Mouse (Mus musculus): ENCODE results near the gene Cyp27a1. TPM values are rescaled to one million over a fixed set of nuclear protein-coding genes. Genes with fewer than 3 reads are reported as not detected.

Cyp27a1 gene
- polyA plus RNA-seq, 1 experiment = 165 TPM

DNA sequence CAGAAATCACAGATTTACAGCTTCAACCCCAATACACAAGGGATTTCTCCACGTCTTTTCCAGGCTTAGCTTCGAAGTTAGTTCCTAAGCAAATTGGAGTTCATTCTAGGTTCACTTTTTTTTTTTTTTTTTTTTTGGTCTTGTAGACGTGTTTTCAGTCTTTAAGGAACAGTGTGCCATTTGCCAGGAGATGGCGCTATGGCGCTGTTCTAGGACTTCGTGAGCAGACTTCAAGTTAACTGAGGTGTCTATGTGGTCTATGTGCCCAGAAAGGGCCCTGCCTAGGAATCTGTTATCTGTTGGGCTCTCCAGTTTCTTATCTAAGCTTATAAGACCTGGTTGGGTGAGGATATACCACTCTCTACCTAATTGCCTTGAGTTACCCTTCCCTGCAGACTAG lies 49.7 kb downstream of the Cyp27a1 start:
- H3K4me1 ChIP-seq (ENCODE audit: control insufficient read depth, insufficient read depth, low read length) = 0 out of 2 replicates have a peak, but pooled peaks cover 3% of the 10 kb centered on the region
- TF ChIP-seq CTCF (IDR thresholded peaks at IDR 0.05; ENCODE audit: low read depth, low read length) (peak; percentile 43; the same call in 1 of the 2 replicates), POLR2A (IDR thresholded peaks at IDR 0.05; ENCODE audit: borderline replicate concordance, low read depth, low read length) (no peak)
- H3K4me3 ChIP-seq (ENCODE audit: insufficient read depth, low read length) = no peak overlapping the region
- H3K27ac ChIP-seq (ENCODE audit: insufficient read depth, low read depth, low read length) = no peak overlapping the region

DNA sequence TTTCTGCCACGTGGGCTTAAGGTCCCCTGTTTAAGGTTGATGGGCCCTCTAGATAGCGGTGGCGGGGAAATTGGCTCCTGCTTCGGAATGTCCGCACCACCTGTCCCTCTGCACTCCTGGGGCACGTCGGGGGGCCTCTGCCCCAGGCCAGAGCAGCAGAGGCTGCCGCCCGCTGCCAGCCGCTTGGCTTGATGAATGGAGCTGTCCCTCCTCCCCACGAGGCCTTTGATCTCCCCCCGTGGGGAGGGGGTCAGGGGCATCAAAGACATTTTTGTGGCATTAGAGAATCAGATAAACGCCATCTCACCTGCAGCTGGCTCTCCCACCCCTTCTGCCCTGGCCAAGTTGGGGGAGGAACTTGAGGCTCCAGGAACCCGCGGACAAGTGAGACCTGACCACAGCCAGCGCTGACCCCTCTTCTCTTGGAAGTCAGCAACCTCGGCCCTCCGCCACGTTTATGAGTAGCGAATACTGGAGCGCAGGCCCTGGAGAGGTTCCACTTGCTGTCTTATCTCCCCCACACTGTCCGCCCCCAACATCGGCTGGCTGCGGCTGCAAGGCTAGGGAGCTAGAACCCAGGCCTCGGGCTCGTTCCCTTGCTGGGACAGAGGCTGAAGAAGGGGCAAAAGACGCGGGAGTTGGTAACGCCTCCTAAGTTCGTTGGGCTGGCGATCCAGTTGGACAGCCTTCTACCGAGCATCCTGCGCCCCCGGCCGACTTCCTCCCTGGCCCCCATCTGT lies 57.5 kb downstream of the Cyp27a1 start:
- Histone ChIP-seq H3K27ac (ENCODE audit: insufficient read depth, low read depth, low read length) (no peak overlapping the region), H3K4me1 (ENCODE audit: control insufficient read depth, insufficient read depth, low read length) (peaks cover 26% of the 10 kb centered on the region), H3K4me3 (ENCODE audit: insufficient read depth, low read length) (0 out of 2 replicates have a peak overlapping the region, but pooled peaks have one; percentile 20)
- TF ChIP-seq POLR2A (IDR thresholded peaks at IDR 0.05; ENCODE audit: borderline replicate concordance, low read depth, low read length) = no peak
- TF ChIP-seq CTCF (IDR thresholded peaks at IDR 0.05; ENCODE audit: low read depth, low read length) = no peak

DNA sequence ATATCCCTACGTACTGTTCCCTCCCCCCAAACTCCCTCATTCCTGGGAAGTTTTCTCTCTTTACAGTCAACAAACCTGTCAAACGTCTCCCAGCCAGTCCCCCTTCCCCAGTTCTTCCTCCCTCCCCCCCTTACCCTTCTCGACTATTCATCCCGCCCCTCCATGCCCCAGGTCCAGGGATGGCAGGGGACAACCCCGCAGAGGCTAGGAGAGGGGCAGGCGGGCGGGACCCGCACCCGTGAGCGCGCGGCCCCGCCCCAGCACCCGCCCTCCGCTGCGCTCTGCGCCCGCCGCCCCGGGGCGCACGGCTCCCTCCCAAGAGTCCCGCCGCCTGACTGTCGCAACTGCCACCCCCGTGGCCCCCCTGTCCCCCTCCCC lies 58.1 kb downstream of the Cyp27a1 start:
- 0 out of 2 replicates have a peak overlapping the region, but pooled peaks have one; percentile 20 for H3K4me3 ChIP-seq (ENCODE audit: insufficient read depth, low read length)

DNA sequence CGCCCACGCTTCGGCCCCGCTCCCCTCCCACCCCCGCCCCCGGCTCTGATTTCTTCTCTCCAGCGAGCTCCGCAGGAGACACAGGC lies 58.3 kb downstream of the Cyp27a1 start, which contains the start of gene Wnt6:
Gene Wnt6 (plus strand): TSS at position 48 of the 86 bp plus-strand sequence.
- H3K4me1 ChIP-seq (ENCODE audit: control insufficient read depth, insufficient read depth, low read length) = peaks cover 32% of the 10 kb centered on the region
- no peak for TF ChIP-seq POLR2A (IDR thresholded peaks at IDR 0.05; ENCODE audit: borderline replicate concordance, low read depth, low read length)
- TF ChIP-seq CTCF (IDR thresholded peaks at IDR 0.05; ENCODE audit: low read depth, low read length) = no peak
- H3K4me3 ChIP-seq (ENCODE audit: insufficient read depth, low read length) = peak within 1 kb of the TSS; percentile 53
- no peak within 1 kb of the TSS for H3K27ac ChIP-seq (ENCODE audit: insufficient read depth, low read depth, low read length)

More for the DNA sequence above, 58.1 kb downstream of the Cyp27a1 start:
- H3K4me1 ChIP-seq (ENCODE audit: control insufficient read depth, insufficient read depth, low read length) = peaks cover 31% of the 10 kb centered on the region
- TF ChIP-seq POLR2A (IDR thresholded peaks at IDR 0.05; ENCODE audit: borderline replicate concordance, low read depth, low read length) = no peak
- no peak for TF ChIP-seq CTCF (IDR thresholded peaks at IDR 0.05; ENCODE audit: low read depth, low read length)
- H3K27ac ChIP-seq (ENCODE audit: insufficient read depth, low read depth, low read length) = no peak overlapping the region

DNA sequence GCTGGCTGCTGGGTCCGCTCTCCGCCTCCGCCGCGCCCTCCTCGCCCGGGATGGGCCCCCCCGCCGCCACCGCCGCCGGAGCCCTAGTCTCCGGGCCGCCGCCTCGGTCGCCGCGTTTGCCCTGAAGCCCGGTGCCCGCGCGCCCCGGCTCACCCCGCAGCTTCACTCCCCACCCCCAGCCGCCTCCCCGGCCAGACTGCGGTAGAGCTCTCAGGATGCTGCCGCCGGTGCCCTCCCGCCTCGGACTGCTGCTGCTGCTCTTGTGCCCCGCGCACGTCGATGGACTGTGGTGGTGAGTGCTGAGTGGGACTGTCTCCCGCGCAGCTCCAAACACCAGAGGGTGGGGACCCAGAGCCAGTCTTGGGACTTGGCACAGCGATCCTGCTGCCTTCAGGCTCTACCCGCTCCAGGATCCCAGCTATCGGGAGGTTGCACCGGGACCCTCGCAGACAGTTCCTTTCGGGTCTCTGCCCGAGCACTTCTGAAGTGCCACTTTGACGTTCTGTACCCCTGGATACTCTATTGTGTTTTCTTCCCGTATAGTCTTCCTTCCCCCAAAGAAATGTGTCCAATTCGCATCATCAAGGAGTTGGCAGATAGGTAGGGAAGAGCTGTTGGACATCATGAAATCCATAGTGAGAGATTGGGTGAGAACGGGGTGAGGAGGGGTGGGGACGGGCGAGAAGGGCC lies 58.7 kb downstream of the Cyp27a1 start:
- H3K4me3 ChIP-seq (ENCODE audit: insufficient read depth, low read length) = peak overlapping the region; percentile 53
- H3K4me1 ChIP-seq (ENCODE audit: control insufficient read depth, insufficient read depth, low read length) = peaks cover 35% of the 10 kb centered on the region
- no peak overlapping the region for H3K27ac ChIP-seq (ENCODE audit: insufficient read depth, low read depth, low read length)
- TF ChIP-seq POLR2A (IDR thresholded peaks at IDR 0.05; ENCODE audit: borderline replicate concordance, low read depth, low read length) (no peak), CTCF (IDR thresholded peaks at IDR 0.05; ENCODE audit: low read depth, low read length) (no peak)

DNA sequence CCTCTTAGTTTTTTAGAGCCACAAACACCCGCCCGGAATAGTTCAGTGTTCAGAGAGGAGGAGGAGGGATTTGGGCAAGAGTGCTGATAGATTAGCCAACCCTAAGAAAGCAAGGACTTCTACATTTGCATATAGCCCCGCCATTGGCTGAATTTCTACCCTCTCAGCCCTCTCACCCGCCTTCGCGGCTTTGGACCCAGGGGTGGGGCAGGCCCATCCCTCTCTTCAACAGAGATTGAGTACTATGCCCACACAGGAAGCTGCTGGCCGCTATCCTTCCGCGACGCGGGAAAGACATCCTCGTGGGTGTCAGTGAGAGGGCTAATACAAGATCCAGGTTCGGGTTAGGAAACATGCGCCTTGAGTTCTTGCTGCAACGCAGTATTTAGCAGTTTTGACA lies 59.8 kb downstream of the Cyp27a1 start:
- TF ChIP-seq CTCF (IDR thresholded peaks at IDR 0.05; ENCODE audit: low read depth, low read length) (no peak), POLR2A (IDR thresholded peaks at IDR 0.05; ENCODE audit: borderline replicate concordance, low read depth, low read length) (no peak)
- Histone ChIP-seq H3K27ac (ENCODE audit: insufficient read depth, low read depth, low read length) (no peak overlapping the region), H3K4me1 (ENCODE audit: control insufficient read depth, insufficient read depth, low read length) (peaks cover 35% of the 10 kb centered on the region), H3K4me3 (ENCODE audit: insufficient read depth, low read length) (peak overlapping the region; percentile 53; the same call in 1 of the 2 replicates)

DNA sequence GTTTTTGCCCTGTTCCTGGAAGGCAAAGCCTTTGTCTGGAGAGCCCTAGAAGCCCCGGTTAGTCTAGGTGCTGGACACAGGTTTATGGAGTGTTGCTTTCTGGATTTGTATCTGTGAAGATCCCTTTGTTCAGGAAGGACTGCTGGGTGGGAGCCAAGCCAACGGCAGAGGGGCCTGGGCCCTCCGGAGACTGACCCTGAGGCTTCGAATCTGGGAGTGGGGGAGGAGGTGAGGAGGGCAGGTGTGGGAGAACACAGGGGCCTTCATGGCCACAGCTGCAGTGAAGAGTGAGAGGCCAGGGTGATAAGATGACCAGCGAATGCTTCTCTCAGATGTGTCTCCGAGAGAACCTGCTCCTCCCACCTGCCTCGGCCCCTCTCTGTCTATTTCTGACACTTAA lies 60.7 kb downstream of the Cyp27a1 start:
- no peak overlapping the region for H3K27ac ChIP-seq (ENCODE audit: insufficient read depth, low read depth, low read length)
- TF ChIP-seq POLR2A (IDR thresholded peaks at IDR 0.05; ENCODE audit: borderline replicate concordance, low read depth, low read length) (no peak), CTCF (IDR thresholded peaks at IDR 0.05; ENCODE audit: low read depth, low read length) (no peak)
- peaks cover 41% of the 10 kb centered on the region for H3K4me1 ChIP-seq (ENCODE audit: control insufficient read depth, insufficient read depth, low read length)
- H3K4me3 ChIP-seq (ENCODE audit: insufficient read depth, low read length) = no peak overlapping the region

DNA sequence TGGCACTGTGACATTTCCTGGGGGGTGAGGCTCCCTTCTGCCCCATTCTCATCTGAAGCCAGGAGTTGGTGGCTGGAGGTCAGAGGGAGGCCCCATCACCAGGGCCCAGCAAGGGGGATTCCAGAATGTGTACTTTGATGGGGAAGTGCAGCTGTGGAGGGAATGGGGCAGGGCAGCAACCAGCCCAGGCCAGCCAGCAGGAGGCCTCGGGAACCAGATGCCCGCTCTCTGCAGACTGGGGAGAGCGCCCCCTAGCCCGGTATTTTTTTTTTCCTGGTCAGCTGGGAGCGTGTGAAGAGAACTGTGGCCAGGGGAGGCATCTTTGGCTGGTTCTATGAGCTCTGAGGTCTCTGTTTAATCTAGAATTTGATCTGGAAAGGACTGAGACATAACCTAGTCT lies 62.4 kb downstream of the Cyp27a1 start:
- no peak overlapping the region for H3K4me3 ChIP-seq (ENCODE audit: insufficient read depth, low read length)
- peak overlapping the region; percentile 21 for H3K27ac ChIP-seq (ENCODE audit: insufficient read depth, low read depth, low read length)
- peaks cover 47% of the 10 kb centered on the region for H3K4me1 ChIP-seq (ENCODE audit: control insufficient read depth, insufficient read depth, low read length)
- TF ChIP-seq CTCF (IDR thresholded peaks at IDR 0.05; ENCODE audit: low read depth, low read length) (peak; percentile 75), POLR2A (IDR thresholded peaks at IDR 0.05; ENCODE audit: borderline replicate concordance, low read depth, low read length) (no peak)

DNA sequence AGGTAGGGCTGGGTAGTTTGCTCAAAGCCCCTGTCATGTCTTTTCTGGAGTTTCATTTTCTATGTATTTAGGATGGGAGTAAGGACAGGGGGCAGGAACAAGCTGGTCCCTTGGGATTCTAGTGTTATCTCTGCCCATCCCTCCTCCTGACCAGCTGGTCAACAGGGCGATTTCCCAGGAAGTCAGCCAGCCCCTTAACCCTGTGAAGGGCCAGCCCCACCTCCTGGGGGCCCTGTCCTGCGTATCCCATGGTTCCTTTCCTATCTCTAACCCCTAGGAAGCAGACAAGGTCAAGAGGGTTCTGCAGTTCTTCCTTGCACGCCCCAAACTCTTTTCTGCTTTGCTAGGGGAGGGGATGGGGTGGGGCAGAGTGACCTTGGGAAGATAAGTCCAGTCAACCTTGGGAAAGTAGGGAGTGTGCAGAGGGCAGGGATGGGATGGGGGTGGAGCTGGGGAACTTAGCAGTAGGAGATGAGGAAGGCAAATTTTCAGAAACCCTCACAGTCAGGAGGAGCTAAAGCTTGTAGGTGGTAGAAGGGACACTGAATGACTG lies 65.6 kb downstream of the Cyp27a1 start:
- Histone ChIP-seq H3K4me3 (ENCODE audit: insufficient read depth, low read length) (no peak overlapping the region), H3K4me1 (ENCODE audit: control insufficient read depth, insufficient read depth, low read length) (peaks cover 54% of the 10 kb centered on the region), H3K27ac (ENCODE audit: insufficient read depth, low read depth, low read length) (no peak overlapping the region)
- no peak for TF ChIP-seq POLR2A (IDR thresholded peaks at IDR 0.05; ENCODE audit: borderline replicate concordance, low read depth, low read length)
- TF ChIP-seq CTCF (IDR thresholded peaks at IDR 0.05; ENCODE audit: low read depth, low read length) = no peak

DNA sequence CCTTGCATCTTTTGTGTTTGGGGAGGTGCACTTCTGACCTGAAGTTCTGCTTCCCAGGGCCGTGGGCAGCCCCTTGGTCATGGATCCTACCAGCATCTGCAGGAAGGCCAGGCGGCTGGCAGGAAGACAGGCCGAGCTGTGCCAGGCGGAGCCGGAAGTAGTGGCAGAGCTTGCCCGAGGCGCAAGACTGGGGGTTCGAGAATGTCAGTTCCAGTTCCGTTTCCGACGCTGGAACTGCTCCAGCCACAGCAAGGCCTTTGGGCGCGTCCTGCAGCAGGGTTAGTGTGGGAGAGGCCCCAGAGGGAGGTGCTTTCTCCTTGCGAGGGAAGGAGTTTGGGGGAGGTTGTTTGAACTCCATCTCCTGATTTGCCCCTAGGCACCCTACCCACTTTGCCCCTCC lies 68.7 kb downstream of the Cyp27a1 start:
- peak overlapping the region; percentile 40 for H3K4me3 ChIP-seq (ENCODE audit: insufficient read depth, low read length)
- peak overlapping the region; percentile 47 for H3K27ac ChIP-seq (ENCODE audit: insufficient read depth, low read depth, low read length)
- peaks cover 27% of the 10 kb centered on the region for H3K4me1 ChIP-seq (ENCODE audit: control insufficient read depth, insufficient read depth, low read length)
- TF ChIP-seq CTCF (IDR thresholded peaks at IDR 0.05; ENCODE audit: low read depth, low read length) (no peak), POLR2A (IDR thresholded peaks at IDR 0.05; ENCODE audit: borderline replicate concordance, low read depth, low read length) (no peak)
